Mouse (Mus musculus): ENCODE data around the gene Cfap69. TPM values are rescaled to one million over a fixed set of nuclear protein-coding genes. Genes with fewer than 3 reads are reported as not detected.

The Cfap69 gene
- polyA plus RNA-seq, 1 experiment from 2014 or later = 0.70 TPM

GRCm38 (mm10) chr5:5540385-5540784 is 123.7 kb downstream of the Cfap69 start:
- ATAC-seq (ENCODE audit: low read depth) = no peak
- Histone ChIP-seq H3K4me3 (ENCODE audit: low read depth, low read length) (no peak overlapping the region), H3K9me3 (replicated peaks; ENCODE audit: control insufficient read depth, low read length) (no peaks in the 10 kb centered on the region), H3K4me1 (ENCODE audit: control insufficient read depth, low read depth, low read length) (no peaks in the 10 kb centered on the region; the same call in 1 of the 2 replicates), H3K27ac (ENCODE audit: low read length) (no peak overlapping the region), H3K4me2 (ENCODE audit: low read depth, low read length) (no peak overlapping the region), H3K36me3 (ENCODE audit: control insufficient read depth, insufficient read depth) (peaks cover 5% of the 10 kb centered on the region), H3K9ac (ENCODE audit: low read depth, low read length) (no peak overlapping the region), H3K27me3 (ENCODE audit: control insufficient read depth, insufficient read depth, low read depth, low read length) (no peaks in the 10 kb centered on the region)
- 53% methylated on average over 3 of the region's 3 CpGs for WGBS (ENCODE audit: insufficient replicate concordance)

DNA sequence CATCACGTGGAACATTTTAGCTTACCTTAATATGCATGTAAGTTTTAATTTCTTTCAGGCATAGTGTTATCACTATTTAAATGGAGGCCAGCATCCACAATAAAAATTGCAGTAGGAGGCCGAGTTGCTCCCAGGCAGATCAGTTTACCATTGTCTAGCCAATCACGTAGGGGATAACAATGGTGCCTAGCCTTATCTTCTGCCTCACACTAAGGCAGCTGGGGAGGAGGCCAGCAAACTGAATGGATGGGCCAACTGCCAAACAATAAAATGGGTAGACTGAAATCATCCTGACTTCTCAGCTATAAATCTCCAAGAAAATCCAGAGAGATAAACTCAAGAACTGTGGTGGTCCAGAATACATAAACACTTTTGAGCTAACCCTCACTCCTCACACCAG is 124.3 kb downstream of the Cfap69 start:
- no peak overlapping the region for H3K4me2 ChIP-seq (ENCODE audit: low read depth, low read length)
- WGBS (ENCODE audit: insufficient replicate concordance) = 45% methylated on average over 3 of the region's 3 CpGs
- H3K4me3 ChIP-seq (ENCODE audit: low read depth, low read length) = no peak overlapping the region
- no peaks in the 10 kb centered on the region for H3K27me3 ChIP-seq (ENCODE audit: control insufficient read depth, insufficient read depth, low read depth, low read length)
- H3K9me3 ChIP-seq (replicated peaks; ENCODE audit: control insufficient read depth, low read length) = no peaks in the 10 kb centered on the region
- H3K27ac ChIP-seq (ENCODE audit: low read length) = no peak overlapping the region
- no peaks in the 10 kb centered on the region; the same call in 1 of the 2 replicates for H3K4me1 ChIP-seq (ENCODE audit: control insufficient read depth, low read depth, low read length)
- no peak overlapping the region for H3K9ac ChIP-seq (ENCODE audit: low read depth, low read length)
- peaks cover 5% of the 10 kb centered on the region for H3K36me3 ChIP-seq (ENCODE audit: control insufficient read depth, insufficient read depth)
- 0 out of 2 replicates have a peak, but pooled peaks have one; percentile 30 for ATAC-seq (ENCODE audit: low read depth)

DNA sequence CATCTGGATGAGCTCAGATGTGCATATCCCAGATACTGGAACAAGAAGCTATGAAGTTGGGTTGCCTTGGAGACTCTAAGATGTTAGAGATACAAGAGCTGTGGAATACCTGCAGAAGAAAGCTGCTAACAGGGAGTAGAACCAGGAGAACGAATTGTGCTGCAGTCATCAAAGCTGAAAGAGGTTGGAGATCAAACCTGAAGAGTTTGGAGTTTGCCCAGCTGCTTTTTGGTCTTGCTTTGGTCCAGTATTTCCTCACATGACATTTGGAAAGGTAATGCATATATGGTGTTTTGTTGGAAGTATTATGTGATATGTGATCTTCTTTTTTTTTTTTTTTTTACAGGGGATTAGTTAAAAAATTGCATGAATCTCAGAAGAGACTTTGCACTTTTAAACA is 127.9 kb downstream of the Cfap69 start:
- ATAC-seq (ENCODE audit: low read depth) = no peak
- Histone ChIP-seq H3K4me2 (ENCODE audit: low read depth, low read length) (no peak overlapping the region), H3K9ac (ENCODE audit: low read depth, low read length) (no peak overlapping the region), H3K36me3 (ENCODE audit: control insufficient read depth, insufficient read depth) (peaks cover 5% of the 10 kb centered on the region), H3K4me3 (ENCODE audit: low read depth, low read length) (no peak overlapping the region), H3K4me1 (ENCODE audit: control insufficient read depth, low read depth, low read length) (no peaks in the 10 kb centered on the region; the same call in 1 of the 2 replicates), H3K27me3 (ENCODE audit: control insufficient read depth, insufficient read depth, low read depth, low read length) (no peaks in the 10 kb centered on the region), H3K27ac (ENCODE audit: low read length) (no peak overlapping the region), H3K9me3 (replicated peaks; ENCODE audit: control insufficient read depth, low read length) (no peaks in the 10 kb centered on the region)
- WGBS (ENCODE audit: insufficient replicate concordance) = 59% methylated on average over 1 of the region's 1 CpGs

- Histone ChIP-seq H3K4me1 (ENCODE audit: control insufficient read depth, low read depth, low read length) (no peaks in the 10 kb centered on the region; the same call in 1 of the 2 replicates), H3K27ac (ENCODE audit: low read length) (peak overlapping the region; percentile 44), H3K4me2 (ENCODE audit: low read depth, low read length) (no peak overlapping the region), H3K9me3 (replicated peaks; ENCODE audit: control insufficient read depth, low read length) (no peaks in the 10 kb centered on the region), H3K36me3 (ENCODE audit: control insufficient read depth, insufficient read depth) (peaks cover 5% of the 10 kb centered on the region), H3K9ac (ENCODE audit: low read depth, low read length) (no peak overlapping the region), H3K4me3 (ENCODE audit: low read depth, low read length) (no peak overlapping the region), H3K27me3 (ENCODE audit: control insufficient read depth, insufficient read depth, low read depth, low read length) (no peaks in the 10 kb centered on the region)
- peak; percentile 87 for ATAC-seq (ENCODE audit: low read depth)
- WGBS (ENCODE audit: insufficient replicate concordance) = 70% methylated on average over 3 of the region's 3 CpGs
Measured at GRCm38 (mm10) chr5:5533656-5534420, 130.2 kb downstream of the Cfap69 start.

Other genes with a start within 250 kb of the Cfap69 start
- 0.92 and 1.1 TPM in 2 replicates for gene Cdk14, start 243.9 kb downstream of the Cfap69 start, polyA plus RNA-seq (2015; fragmentation: Nextera tagmentation; extraction: Ambion mirVana)
- gene 1700015F17Rik, start 185.1 kb downstream of the Cfap69 start, polyA plus RNA-seq (2015; fragmentation: Nextera tagmentation; extraction: Ambion mirVana) = not detected in 2 replicates
- gene Cldn12, start 149.3 kb downstream of the Cfap69 start, polyA plus RNA-seq (2015; fragmentation: Nextera tagmentation; extraction: Ambion mirVana) = 12.1 and 13.5 TPM in 2 replicates
- 7.0 and 7.1 TPM in 2 replicates for gene Gtpbp10, start 104.7 kb downstream of the Cfap69 start, polyA plus RNA-seq (2015; fragmentation: Nextera tagmentation; extraction: Ambion mirVana)
- gene Gm8773, start 90.4 kb downstream of the Cfap69 start, polyA plus RNA-seq (2015; fragmentation: Nextera tagmentation; extraction: Ambion mirVana) = 0.18 and 0.19 TPM in 2 replicates
- 4.6 and 5.1 TPM in 2 replicates for gene Steap2, start 30.3 kb upstream of the Cfap69 start, polyA plus RNA-seq (2015; fragmentation: Nextera tagmentation; extraction: Ambion mirVana)
- 3.1 and 3.4 TPM in 2 replicates for gene Steap1, start 85.1 kb upstream of the Cfap69 start, polyA plus RNA-seq (2015; fragmentation: Nextera tagmentation; extraction: Ambion mirVana)